Mouse (Mus musculus): ENCODE data around the gene Gpr180.

Gene Gpr180

GRCm38 (mm10) chr14:118212188-118212804 lies 75.3 kb downstream of the Gpr180 start:
- DNase-seq, result no peak
